Mouse (Mus musculus): Measurements from ENCODE around the gene Gm21981. TPM values are rescaled to one million over a fixed set of nuclear protein-coding genes. Genes with fewer than 3 reads are reported as not detected.

Gm21981 gene
- total and polyA plus RNA-seq, 3 experiments: 0.71 to 0.81 TPM; not detected in 1

GRCm38 (mm10) chr17:47706196-47706595 lies 11.9 kb upstream of the Gm21981 start:
- no peak for DNase-seq (ENCODE audit: low read depth, low spot score)
- no peak for TF ChIP-seq UBTF (IDR thresholded peaks at IDR 0.05; ENCODE audit: borderline replicate concordance, insufficient read depth, low read depth, low read length)
- TF ChIP-seq SMC3 (IDR thresholded peaks at IDR 0.05; ENCODE audit: low read depth, low read length): no peak
- no peak for TF ChIP-seq ETS1 (IDR thresholded peaks at IDR 0.05; ENCODE audit: low read depth, low read length)
- no peak for TF ChIP-seq POLR2AphosphoS5 (IDR thresholded peaks at IDR 0.05; ENCODE audit: borderline replicate concordance, low read depth, low read length)
- TF ChIP-seq TAL1 (IDR thresholded peaks at IDR 0.05; ENCODE audit: low read length): no peak
- TF ChIP-seq ZNF384 (IDR thresholded peaks at IDR 0.05; ENCODE audit: low read depth, low read length): no peak
- no peak for TF ChIP-seq ZC3H11A (IDR thresholded peaks at IDR 0.05; ENCODE audit: low read depth, low read length)
- no peak for TF ChIP-seq HCFC1 (IDR thresholded peaks at IDR 0.05; ENCODE audit: low read depth, low read length)
- no peak for TF ChIP-seq EP300 (IDR thresholded peaks at IDR 0.05; ENCODE audit: low read depth in 1 of 2, low read length in 2 of 2)
- TF ChIP-seq USF1 (IDR thresholded peaks at IDR 0.05; ENCODE audit: low read depth, low read length): no peak
- no peak for TF ChIP-seq MAFK (IDR thresholded peaks at IDR 0.05; ENCODE audit: borderline replicate concordance, low read depth, low read length)
- TF ChIP-seq MYC (IDR thresholded peaks at IDR 0.05; ENCODE audit: low read depth, low read length): no peak
- no peak for TF ChIP-seq BHLHE40 (IDR thresholded peaks at IDR 0.05; ENCODE audit: borderline replicate concordance, low read depth, low read length)
- no peak for TF ChIP-seq TCF12 (IDR thresholded peaks at IDR 0.05; ENCODE audit: low read depth, low read length)
- no peak for TF ChIP-seq MXI1 (IDR thresholded peaks at IDR 0.05; ENCODE audit: low read depth, low read length)
- no peak for TF ChIP-seq POLR2A (IDR thresholded peaks at IDR 0.05; ENCODE audit: control insufficient read depth in 1 of 2, insufficient read depth in 1 of 2, low read depth in 1 of 2, low read length in 2 of 2, poor library complexity in 1 of 2)
- no peak for TF ChIP-seq POLR2AphosphoS2 (IDR thresholded peaks at IDR 0.05; ENCODE audit: low read length)
- Histone ChIP-seq H3K36me3 (ENCODE audit: control insufficient read depth in 1 of 2, insufficient read depth in 2 of 2, low read length in 2 of 2) (peaks cover 0 to 5% of the 10 kb centered on the region in 2 experiments; a peak in 2 of 4 replicates), H3K4me1 (ENCODE audit: control insufficient read depth in 1 of 2, insufficient read depth in 2 of 2, low read length in 2 of 2) (peaks cover 0 to 7% of the 10 kb centered on the region in 2 experiments; a peak in 3 of 4 replicates), H3K9me3 (replicated peaks; ENCODE audit: insufficient read depth, low read length) (no peaks in the 10 kb centered on the region), H3K27ac (ENCODE audit: control insufficient read depth, low read depth, low read length) (no peak overlapping the region), H3K4me3 (ENCODE audit: control insufficient read depth in 1 of 2, insufficient read depth in 1 of 2, low read depth in 2 of 2, low read length in 2 of 2) (no peak overlapping the region), H3K9ac (ENCODE audit: control insufficient read depth, low read depth, low read length, poor library complexity, severe bottlenecking) (no peak overlapping the region), H3K27me3 (ENCODE audit: control insufficient read depth in 1 of 2, insufficient read depth in 2 of 2, low read length in 2 of 2) (no peaks in the 10 kb centered on the region), H3K79me2 (ENCODE audit: control insufficient read depth, insufficient read depth, low read length, poor library complexity) (no peaks in the 10 kb centered on the region)

- no peaks in the 10 kb centered on the region for H3K79me2 ChIP-seq (ENCODE audit: control insufficient read depth, insufficient read depth, low read length, poor library complexity)
- no peaks in the 10 kb centered on the region for H3K4me1 ChIP-seq (ENCODE audit: control insufficient read depth in 1 of 2, insufficient read depth in 2 of 2, low read length in 2 of 2)
- no peak overlapping the region for H3K9ac ChIP-seq (ENCODE audit: control insufficient read depth, low read depth, low read length, poor library complexity, severe bottlenecking)
- no peak overlapping the region for H3K27ac ChIP-seq (ENCODE audit: control insufficient read depth, low read depth, low read length)
- H3K27me3 ChIP-seq (ENCODE audit: control insufficient read depth in 1 of 2, insufficient read depth in 2 of 2, low read length in 2 of 2): no peaks in the 10 kb centered on the region
- H3K9me3 ChIP-seq (replicated peaks; ENCODE audit: insufficient read depth, low read length): no peaks in the 10 kb centered on the region
- TF ChIP-seq EP300 (IDR thresholded peaks at IDR 0.05; ENCODE audit: low read depth in 1 of 2, low read length in 2 of 2): no peak
- no peak for TF ChIP-seq CHD2 (IDR thresholded peaks at IDR 0.05; ENCODE audit: low read length)
- TF ChIP-seq POLR2AphosphoS2 (IDR thresholded peaks at IDR 0.05; ENCODE audit: low read length): no peak
- TF ChIP-seq CTCF (IDR thresholded peaks at IDR 0.05 in 2 of 3, conservative IDR thresholded peaks at IDR 0.05 in 1 of 3; ENCODE audit: control insufficient read depth in 1 of 3, insufficient read depth in 1 of 3, low read depth in 2 of 3, low read length in 3 of 3, poor library complexity in 1 of 3, severe bottlenecking in 1 of 3): peak in 2 of 3 experiments; percentile 36 to 48; a peak in 4 of 6 replicates
- TF ChIP-seq E2F4 (IDR thresholded peaks at IDR 0.05; ENCODE audit: borderline replicate concordance, low read depth, low read length): no peak
- TF ChIP-seq ZMIZ1 (IDR thresholded peaks at IDR 0.05; ENCODE audit: low read depth, low read length): no peak
- TF ChIP-seq SMC3 (IDR thresholded peaks at IDR 0.05; ENCODE audit: low read depth, low read length): 0 out of 2 replicates have a peak, but pooled peaks have one; percentile 5
- TF ChIP-seq HCFC1 (IDR thresholded peaks at IDR 0.05; ENCODE audit: low read depth, low read length): no peak
- no peak for TF ChIP-seq KAT2A (conservative IDR thresholded peaks at IDR 0.05; ENCODE audit: low read depth, low read length)
- no peak for TF ChIP-seq POLR2A (IDR thresholded peaks at IDR 0.05; ENCODE audit: control insufficient read depth in 1 of 2, insufficient read depth in 1 of 2, low read depth in 1 of 2, low read length in 2 of 2, poor library complexity in 1 of 2)
- no peak for TF ChIP-seq CHD1 (IDR thresholded peaks at IDR 0.05; ENCODE audit: low read depth, low read length)
- TF ChIP-seq SIN3A (IDR thresholded peaks at IDR 0.05; ENCODE audit: low read length): no peak
- TF ChIP-seq USF1 (IDR thresholded peaks at IDR 0.05; ENCODE audit: low read depth, low read length): no peak
- no peak for TF ChIP-seq NELFE (IDR thresholded peaks at IDR 0.05; ENCODE audit: low read depth, low read length)
- TF ChIP-seq JUND (IDR thresholded peaks at IDR 0.05; ENCODE audit: low read depth, low read length): no peak
- no peak for TF ChIP-seq ZNF384 (IDR thresholded peaks at IDR 0.05; ENCODE audit: low read depth, low read length)
- TF ChIP-seq RCOR1 (IDR thresholded peaks at IDR 0.05; ENCODE audit: low read depth, low read length): no peak
- no peak overlapping the region for H3K4me3 ChIP-seq (ENCODE audit: control insufficient read depth in 1 of 2, insufficient read depth in 1 of 2, low read depth in 2 of 2, low read length in 2 of 2)
- no peak for DNase-seq (ENCODE audit: low read depth, low spot score)
- no peaks in the 10 kb centered on the region for H3K36me3 ChIP-seq (ENCODE audit: control insufficient read depth in 1 of 2, insufficient read depth in 2 of 2, low read length in 2 of 2)
These were observed 10.4 kb upstream of the Gm21981 start for GRCm38 (mm10) chr17:47704692-47705091.
